Mouse (Mus musculus) kidney, postnatal 10 days (tissue): ENCODE results near the gene Sertad1.
A peak's percentile ranks its signal among the peaks of the same experiment; 100 is the strongest.

Source experiments
- DNase-seq: peaks from one replicate; pipeline ENCODE4 v3.0.0; 2021; ENCODE audit warnings: mixed read lengths

Sertad1 gene

DNA sequence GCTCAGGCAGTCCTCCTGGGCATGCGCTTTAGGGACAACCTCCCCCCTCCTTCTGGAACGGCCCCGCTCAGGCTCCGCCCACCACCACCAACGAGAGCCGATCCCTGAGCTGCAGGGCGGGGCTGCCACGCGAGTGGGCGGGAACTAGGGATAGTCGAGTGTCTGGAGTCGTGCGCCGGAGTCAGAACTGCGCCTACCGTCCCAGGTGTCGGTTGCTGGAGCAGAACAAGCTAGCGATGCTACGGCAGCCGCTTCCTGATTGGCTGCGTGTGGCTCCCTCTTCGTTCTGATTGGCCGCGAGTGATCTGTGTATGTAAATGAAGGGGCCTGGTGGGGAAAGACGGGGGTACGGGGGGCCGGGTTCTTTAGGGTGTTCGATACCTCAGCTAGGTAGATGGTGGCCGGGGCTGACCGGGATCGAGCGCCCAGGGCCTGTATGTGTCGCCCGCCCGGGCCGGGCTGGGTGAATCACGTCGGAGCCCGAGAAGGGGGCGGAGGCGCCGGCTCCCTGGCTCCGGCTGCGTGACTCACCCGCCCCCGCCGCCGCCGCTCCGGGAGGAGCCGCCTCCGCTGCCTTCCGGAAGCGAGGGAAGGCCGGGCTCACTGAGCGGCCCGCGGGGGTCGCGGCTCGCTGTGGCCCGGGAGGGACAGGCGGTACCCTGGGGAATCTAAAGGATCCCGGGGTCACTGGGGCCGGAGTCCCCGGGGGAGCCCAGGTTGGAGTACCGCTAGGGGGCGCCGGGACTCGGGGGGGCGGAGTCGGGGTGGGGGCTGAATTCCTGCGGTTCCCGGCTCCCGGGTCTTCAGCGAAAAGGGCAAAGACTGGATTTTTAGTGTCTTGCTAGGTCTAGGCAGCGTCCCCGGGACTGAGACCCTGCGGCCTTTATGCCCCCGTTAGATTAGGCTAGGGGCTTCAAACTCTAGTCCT is at the start of gene Sertad1:
TSS of gene Sertad1 (plus strand) at position 141 of the 928 bp plus-strand sequence.
- peak; percentile 100 for DNase-seq

DNA sequence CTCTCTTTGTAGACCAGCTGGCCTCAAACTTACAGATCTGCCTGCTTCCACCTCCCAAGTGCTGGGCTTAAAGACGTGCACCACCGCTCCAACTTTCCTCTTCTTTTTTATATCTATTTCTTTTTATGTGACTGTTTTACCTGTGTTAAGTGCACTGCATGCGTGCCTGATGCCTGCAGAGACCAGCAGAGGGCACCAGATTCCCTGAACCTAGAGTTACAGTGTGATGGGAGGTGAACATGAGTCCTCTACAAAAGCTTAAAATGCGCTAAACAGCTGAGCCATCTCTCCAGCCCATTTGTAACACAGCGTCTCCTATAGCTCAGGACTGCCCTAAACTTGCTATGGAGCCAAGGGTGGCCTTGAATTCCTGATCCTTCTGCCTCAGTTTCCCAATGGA is 49.2 kb upstream of the Sertad1 start:
- no peak for DNase-seq

DNA sequence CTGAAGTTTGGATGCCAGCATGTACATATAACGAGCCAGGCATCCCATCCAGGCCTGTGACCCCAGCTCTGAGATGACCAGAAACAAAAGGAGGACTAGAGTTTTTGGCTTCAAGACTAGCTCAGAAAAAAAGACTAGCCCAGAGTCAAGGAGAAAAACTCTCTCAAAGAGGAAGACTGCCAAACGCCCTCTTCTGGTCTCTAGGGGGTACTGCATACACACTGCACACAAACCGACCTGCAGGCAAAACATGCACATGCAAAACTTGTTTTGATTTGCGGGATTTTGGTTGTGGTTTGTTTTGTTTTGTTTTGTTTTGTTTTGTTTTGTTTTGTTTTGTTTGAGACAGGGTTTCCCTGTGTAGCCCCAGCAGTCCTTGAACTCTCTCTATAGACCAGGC is 46.7 kb upstream of the Sertad1 start:
- DNase-seq = no peak

DNA sequence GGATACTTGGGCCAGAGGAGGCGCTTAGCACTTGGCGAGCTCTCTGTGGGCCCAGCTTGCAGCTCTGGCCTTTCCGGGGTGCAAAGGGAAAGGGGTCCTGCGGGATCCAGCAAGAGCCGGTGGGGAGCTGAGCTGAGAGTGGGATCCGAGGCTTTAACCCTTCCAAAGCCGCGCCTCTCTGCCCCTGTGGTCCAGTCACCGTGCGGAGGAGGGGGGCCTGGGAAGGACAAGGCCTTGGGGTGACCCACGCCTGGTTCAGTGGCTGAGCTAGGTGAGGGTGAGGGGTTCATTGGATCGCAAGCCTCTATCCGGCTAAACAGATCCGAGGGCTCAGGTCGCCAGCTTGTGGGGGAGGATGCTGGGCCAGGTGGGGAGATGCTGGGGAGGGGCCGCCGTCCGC is 40.7 kb upstream of the Sertad1 start:
- DNase-seq = peak; percentile 19

DNA sequence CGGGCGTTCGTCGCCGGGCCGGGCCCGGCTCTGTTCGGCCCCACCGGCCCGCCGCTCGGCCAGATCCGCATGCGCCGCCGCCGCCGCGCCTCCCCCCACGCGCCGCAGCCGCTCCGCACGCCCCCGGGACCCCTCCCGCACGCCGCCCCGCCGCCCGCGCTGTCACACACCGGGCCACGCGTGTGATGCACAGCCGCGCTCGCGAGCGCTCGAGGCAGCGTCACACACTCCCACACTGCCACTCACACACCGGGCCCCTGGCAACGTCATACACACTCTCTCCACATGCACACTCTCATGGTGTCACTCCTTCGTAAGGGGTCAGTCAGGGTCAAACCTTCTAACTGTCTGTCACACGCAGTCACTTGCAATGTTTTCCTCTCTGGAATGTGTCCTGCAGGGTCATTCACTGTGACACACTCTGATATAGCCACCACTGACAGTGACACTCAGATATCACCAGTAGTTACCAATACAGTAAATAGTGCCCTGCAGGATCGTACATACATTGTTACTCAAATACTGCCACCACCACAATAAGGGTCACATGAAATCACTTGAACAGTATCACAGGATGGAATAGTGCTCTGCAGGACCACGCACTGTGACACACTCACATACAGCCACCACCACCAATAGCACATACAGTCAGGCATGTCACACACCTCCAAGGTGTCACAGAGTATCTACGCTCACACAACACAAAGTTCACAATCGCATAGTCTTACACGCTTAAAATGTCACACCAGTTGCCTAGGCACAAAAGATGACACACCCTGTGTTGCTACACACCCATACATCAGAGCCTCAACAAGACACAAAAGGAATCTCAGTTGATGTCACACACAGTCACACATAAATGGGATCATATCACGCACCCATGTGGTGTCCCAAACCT is 39.9 kb upstream of the Sertad1 start:
- peak; percentile 40 for DNase-seq

DNA sequence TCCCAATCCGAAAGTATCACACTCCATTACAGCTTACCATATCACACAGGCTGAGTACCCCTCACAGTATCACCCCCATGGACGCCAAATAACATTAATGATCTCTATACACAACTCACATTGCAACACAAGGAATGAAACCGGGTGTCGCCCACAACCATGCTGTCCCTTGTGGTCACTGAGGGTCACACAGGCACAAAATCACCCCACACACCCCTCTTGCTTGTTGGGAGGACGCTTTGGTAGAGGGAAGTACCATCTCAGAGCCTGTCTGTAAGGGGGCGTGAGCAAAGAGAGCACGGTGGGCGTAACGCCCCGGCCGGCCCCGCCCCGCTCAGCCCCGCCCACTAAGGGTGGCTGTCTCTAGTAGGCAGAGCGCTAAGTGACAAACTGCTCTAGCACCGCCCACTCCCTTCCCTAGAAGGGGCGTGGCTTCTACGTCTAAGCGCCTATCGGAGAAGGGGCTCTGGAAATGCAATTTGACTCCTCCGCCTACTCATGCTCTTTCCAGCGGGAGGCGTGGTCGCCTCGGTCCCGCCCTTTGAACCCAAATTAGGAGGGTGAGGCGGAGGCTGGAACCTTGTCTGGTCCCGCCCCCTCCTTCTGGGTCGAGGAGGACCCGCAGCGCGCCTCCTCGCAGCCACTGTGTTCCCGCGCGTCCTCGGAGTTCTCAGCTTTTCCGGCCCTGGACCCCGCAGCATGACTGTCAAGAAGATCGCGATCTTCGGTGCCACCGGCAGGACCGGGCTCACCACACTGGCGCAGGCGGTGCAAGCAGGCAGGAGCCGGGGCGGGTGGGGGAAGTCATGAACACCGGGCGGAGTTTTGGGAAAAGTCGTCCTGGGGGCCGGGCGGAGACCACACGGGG is 39.1 kb upstream of the Sertad1 start, which contains the start of the genes Sptbn4 and Blvrb:
TSS of gene Sptbn4 (minus strand) at position 268 of the 868 bp plus-strand sequence.
TSS of gene Blvrb (plus strand) at position 560 of the 868 bp plus-strand sequence.
- DNase-seq = peak; percentile 99

DNA sequence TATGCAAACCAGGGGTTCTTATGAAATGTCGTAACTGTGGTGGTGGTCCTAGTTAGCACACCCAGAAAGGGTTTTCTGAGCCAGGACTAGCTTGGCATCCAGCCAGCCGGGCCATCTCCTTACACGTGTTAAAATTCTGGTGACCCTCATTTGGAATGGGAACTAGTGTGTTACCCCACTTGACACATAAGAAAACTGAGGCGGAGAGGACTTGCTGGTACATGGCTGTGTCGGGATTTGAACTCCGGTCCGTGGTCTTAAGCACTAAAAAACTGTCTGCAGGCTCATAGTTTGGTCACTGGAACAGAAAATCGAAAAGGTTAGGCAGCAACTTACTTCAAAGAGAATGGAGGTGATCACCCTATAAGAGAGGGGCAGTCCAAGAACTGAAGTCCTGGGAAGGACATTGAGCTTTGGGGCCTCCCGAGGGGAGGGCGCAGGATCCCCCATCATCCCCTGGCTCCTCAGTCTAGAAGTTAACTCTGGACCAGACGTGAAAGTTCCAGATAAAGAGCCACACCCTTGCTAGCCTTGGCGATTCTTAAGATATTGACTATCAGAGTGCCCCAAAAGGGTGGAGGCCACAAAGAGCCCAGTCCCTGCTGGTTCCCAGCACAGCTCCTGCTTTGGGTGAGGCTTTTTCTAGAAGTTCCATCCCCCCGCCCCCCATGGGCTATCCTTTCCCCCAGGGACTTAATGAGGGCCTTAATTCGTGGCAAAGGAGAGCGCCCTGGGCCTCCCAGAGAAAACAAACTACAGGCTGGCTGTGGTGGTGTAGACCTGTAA is 38.1 kb upstream of the Sertad1 start:
- DNase-seq = peak; percentile 61

DNA sequence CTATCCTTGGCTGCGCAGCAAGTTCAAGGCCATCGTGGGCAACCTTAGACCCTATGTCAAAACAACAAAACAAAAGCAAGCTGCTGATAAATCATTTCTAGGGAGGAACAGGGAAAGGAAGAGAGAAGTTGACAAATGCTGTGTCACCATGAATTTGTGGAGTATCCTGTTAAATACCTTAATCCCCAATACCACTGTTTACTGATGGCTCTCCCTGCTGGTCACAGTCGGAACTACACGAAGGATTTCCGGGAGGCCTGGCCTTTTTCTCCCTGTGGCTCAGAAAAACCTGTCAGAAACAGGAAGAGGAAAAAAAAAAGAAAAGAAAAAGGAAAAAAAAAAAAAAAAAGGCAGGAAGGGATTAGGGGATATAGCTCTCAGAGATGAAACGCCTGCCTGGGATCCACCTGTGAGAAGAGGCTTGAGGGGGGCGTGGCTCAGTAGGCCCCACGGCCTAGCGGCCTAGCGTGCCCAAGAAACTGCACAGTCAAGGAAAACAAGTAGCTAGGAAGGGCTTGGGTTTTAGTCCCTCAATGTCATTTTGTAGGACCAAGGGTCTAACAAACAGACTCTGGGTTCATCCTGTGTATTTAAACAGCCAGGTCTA is 37.4 kb upstream of the Sertad1 start:
- DNase-seq = peak; percentile 85

DNA sequence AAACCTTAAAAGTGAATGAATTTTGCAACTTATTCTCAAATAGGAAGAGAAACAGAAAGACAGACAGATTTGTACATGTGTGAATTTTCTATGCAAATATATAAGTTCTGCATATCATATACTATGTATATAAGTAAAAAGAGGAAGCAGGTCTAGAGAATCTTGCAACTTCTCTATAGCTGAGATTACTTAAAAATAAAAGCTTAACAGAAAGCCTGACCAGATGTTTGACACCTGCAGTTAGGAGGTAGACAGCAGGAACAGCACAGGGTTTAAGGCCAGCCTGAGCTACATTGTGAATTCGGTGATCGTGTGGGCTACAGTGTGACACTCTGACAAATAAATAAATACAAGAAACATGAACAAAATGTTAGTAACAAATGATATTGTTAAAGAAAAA is 35.4 kb upstream of the Sertad1 start:
- DNase-seq = no peak

DNA sequence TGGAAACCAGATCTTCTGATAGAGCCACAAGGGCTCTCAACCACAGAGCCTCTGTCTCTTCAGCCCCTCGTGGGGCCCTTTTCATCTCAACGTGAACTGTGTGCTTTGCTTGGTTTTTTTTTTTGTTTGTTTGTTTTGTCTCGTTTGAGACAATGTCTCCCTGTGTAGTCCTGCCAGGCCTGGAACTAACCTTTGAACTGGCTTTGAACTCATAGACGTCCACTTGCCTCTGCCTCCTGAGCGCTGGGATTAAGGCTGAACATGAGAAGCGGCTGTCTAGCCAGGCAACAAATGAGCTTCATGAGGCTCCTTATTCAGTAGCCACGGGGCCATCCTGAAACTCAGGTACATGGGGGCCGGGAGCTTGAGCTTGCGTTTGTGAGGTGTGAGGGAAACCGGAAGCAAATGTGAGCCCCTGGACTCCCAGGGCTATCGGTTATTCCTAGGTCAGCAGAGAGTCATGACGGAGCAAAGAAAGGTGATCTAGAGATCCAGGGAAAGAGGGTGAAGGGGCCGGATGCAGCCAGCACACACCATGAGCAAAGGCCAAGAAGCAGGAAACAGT is 34.4 kb upstream of the Sertad1 start:
- DNase-seq = no peak

DNA sequence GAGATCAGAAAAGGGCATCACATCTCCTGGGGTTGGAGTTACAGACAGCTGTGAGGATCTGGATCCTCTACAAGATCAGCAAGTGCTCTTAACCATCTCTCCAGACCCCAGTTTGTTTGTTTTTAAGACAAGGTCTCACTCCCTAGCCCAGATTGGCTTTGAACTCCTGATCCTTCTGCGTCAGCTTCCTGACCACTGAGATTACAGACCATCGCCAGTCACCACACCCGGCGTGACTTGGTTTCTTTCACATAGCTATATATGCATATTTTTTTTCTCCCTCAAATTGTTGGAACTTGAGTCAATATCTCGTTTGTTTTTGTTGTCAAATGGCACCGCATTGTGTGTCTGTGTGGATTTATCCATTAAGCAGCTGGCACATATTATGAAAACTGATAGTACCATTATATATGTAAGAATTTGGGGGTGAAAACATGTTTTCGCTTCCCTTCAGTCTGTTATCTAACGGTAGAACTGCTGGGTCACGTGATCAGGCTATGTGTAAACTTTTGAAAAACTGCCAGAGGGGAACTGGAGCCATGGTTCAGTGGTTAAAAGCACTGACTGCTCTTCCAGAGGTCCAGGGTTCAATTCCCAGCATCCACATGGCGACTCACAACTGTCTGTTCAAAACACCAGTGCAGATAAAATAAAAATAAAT is 32.1 kb upstream of the Sertad1 start:
- no peak for DNase-seq

DNA sequence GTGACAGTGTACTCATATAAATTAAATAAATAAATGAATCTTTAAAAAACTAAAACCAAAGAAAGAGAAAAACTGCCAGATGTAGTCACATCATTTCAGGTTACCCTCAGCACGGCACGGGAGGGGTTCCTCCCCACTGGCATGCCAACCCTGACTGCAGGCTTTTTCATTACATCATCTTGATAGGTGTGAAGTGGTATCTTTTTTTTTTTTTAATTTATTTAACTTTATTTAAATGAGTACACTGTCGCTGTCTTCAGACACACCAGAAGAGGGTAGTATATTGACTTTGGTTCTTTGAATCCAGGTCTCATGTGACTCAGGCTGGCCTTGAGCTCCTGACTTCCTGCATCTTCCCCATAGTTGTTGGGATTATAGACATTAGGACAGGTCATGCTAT is 31.4 kb upstream of the Sertad1 start:
- no peak for DNase-seq

DNA sequence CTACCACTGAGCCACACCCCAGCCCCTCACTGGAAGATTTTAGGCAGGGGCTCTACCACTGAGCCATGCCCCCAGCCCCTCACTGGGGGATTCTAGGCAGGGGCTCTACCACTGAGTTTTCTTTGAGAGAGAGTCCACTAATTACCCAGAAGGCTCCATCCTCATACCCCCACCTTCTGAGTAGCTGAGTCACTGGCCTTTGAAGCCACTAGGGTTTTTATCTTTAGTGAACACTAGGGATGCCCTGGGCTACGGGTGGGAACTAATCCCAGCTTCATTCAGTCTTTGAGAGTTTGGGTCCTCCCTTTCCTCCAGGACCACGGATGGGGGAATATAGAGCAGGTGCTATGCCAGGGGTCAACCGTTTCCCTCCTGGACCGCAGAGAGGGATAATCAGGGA is 28.1 kb upstream of the Sertad1 start:
- DNase-seq = no peak

DNA sequence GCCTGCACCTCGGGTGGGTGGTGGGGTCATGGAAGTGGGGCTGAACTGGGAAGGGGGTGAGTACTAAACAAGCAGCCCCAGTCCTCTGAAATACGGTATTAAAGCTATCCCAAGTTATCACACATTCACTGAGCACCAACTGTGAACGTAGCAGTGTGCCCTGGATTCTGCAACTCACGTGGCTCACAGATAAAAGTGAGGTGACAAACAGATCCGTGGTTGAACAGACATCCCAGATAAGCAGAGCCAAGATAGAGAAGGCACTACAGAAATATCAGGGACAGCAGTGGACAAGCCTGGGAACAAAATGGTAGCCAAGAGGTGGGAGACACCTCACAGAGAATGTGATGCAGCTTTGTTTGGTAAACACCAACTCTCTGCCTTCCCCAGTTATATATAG is 27.1 kb upstream of the Sertad1 start:
- no peak for DNase-seq

DNA sequence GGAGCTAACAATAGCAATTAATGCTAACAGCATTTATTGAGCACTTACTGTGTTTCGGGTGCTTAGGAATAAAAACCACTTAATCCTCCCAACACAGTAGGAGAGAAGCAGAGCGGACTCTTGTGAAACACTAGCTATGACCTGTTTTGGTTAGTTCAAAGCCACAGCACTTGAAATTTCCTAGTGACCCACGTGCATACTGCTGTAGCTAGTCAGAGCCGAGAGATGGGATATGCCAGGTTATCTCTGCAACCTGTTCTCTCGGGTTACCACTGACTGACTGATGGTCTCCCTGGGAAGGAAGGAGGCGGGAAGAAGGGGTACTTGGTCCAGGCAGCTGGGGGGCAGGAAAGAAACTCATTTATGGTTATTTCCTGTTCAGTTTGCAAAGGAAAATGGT is 26.2 kb upstream of the Sertad1 start:
- no peak for DNase-seq

DNA sequence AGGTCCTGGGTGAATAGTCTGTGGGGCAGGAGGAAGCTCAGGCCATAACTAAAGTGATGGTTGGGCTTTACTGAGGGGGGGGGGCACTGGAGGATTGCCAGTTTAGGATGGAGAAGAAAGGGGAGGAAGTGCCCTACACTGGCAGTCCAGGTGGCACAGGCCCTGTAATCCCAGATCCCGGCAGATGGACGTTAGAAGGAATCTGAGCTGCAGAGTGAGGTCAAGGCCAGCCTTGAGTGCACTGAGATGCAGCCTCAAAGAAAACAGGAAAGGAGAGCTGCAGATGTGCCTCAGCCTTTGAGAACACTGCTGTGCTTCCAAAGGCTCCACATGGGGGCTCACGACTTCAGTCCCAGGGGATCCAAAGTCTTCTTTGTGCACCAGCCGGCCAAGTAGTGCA is 19.1 kb upstream of the Sertad1 start:
- DNase-seq = no peak

DNA sequence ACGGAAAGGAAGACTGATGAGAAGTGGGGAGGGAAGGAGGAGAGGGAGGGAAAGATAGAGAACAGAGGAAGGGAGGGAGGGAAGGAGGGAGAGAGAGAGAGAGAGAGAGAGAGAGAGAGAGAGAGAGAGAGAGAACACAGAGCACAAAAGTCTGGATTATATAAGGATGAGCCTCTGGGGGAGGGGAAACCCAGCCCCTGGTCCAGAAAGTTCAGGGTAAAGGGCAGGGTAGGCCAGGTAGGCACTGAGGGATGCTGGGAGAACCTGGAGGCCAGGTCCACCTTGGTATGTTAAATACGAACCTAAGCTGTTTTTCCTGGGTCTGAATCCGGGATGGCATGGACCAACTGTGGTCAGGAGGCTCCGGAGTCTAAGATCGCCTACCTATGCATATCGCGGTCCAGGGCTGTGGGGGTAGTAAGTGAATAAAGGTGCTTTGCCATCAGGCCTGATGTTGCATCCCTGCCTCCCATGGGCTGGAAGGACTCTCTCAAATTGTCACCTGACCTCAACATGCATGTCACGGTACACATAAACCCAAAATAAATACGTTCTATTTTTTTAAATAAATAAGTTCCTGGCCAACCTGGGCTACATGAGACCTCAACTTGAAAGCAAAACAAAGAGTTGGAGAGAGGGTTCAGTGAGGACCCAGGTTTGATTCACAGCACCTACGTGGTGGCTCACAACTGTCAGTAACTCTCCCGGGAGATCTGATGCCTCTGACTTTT is 15.2 kb upstream of the Sertad1 start:
- DNase-seq = no peak

DNA sequence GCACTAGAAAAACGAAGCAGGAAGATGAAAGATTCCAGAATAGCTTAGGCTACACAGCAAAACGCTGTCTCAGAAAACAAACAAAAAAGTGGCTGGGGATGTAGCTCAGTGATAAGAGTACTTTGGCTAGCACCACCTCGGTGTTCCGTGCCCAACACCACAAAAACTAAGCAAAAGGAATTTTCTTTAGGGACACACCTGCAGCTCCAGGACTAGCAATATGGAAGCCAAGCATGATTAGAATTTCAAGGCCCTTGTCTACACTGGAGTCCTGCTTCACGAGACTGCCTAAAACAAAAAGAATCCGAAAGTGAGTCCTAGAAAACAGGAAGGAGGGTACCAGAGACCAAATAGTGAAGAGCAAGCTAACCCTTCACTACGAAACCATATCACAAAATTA is 14.1 kb upstream of the Sertad1 start:
- no peak for DNase-seq

DNA sequence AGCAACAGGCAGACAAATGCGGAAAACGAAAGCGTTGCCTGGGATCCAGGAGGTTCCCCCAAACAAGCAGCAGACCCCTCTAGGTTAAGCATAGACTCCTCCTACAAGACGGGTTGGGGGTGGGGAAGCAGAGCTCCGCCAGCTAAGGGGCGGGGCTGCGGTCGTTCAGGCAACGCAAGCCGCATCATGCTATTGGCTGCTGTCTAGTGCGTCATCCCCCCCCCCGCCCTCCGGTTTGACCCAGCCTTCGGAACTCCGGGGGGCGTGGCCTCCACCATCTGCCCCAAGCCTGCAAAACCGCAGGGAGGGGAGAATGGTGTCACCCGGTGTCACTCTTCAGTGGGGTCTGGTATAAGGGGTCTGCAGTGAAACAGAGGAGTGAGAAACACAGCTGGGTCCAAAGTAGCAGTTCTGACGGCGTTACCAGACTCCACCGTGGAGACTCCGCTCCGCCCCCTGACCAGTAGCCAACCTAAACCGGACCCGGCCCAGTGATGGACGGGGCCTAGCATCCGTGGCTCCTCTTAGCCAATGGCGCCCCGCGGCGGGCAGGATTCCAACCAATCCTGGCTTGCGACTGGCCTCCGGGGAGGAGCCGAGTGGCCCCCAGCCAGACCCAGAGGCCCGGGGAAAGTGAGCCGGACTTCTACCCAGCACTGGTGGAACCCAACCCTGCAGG is 13.4 kb upstream of the Sertad1 start, which contains the start of gene Sertad3:
TSS of gene Sertad3 (plus strand) at position 613 of the 679 bp plus-strand sequence.
- DNase-seq = peak; percentile 100
